Comparison of ENCODE assay signal across 27 mouse cellular contexts in genomic region chr12:16730196-16730595, GRCm38 (mm10).
A peak's percentile ranks its signal among the peaks of the same experiment; 100 is the strongest.
DNase-seq lines count a peak whose midpoint lies in the region; ATAC-seq and TF ChIP-seq lines count a peak whose summit lies in the region.
"Had no signal": no experiment of that assay in that cellular context is flagged by ENCODE, and none has a peak within 500 bp of the region (broad histone marks: within the 10 kb centered on the region; RNA-seq: fewer than 3 reads in every experiment).

No protein-coding gene starts in this region.

- H3K4me2 ChIP-seq in intestine, embryonic 16.5 days (ENCODE audit: low read depth, low read length), result no peak overlapping the region
- H3K4me2 ChIP-seq in intestine, postnatal 0 days (replicated peaks; ENCODE audit: low read depth), result no peak overlapping the region
- H3K4me2 ChIP-seq in midbrain, embryonic 11.5 days, result no peak overlapping the region
- H3K4me2 ChIP-seq: embryonic facial prominence, embryonic 12.5 days; forebrain, embryonic 15.5 days; hindbrain, embryonic 15.5 days; liver, embryonic 12.5 days; midbrain, embryonic 13.5 days; neural tube, embryonic 13.5 days; stomach, embryonic 15.5 days had no signal

- H3K4me1 ChIP-seq in intestine, embryonic 16.5 days (ENCODE audit: control insufficient read depth, insufficient read depth, low read length), result peaks cover 30% of the 10 kb centered on the region
- peaks cover 3% of the 10 kb centered on the region; the same call in 1 of the 2 replicates for H3K4me1 ChIP-seq in intestine, postnatal 0 days (replicated peaks; ENCODE audit: control insufficient read depth, insufficient read depth, low read length)
- H3K4me1 ChIP-seq in midbrain, embryonic 10.5 days, result peaks cover 48% of the 10 kb centered on the region
- peaks cover 9% of the 10 kb centered on the region; the same call in 1 of the 2 replicates for H3K4me1 ChIP-seq in midbrain, embryonic 11.5 days (ENCODE audit: control insufficient read depth, insufficient read depth, low read length)
- H3K4me1 ChIP-seq: forebrain, embryonic 15.5 days; liver, embryonic 12.5 days had no signal

- TF ChIP-seq CTCF in intestine, postnatal 0 days (IDR thresholded peaks at IDR 0.05; ENCODE audit: low read depth), result no peak

- no peaks in the 10 kb centered on the region for H3K27me3 ChIP-seq in intestine, embryonic 16.5 days (replicated peaks; ENCODE audit: control insufficient read depth, insufficient read depth, low read length)
- H3K27me3 ChIP-seq in intestine, postnatal 0 days (replicated peaks; ENCODE audit: control insufficient read depth, insufficient read depth, low read length), result no peaks in the 10 kb centered on the region
- peaks cover 4% of the 10 kb centered on the region; the same call in 1 of the 2 replicates for H3K27me3 ChIP-seq in midbrain, embryonic 10.5 days (ENCODE audit: low read depth, poor library complexity, severe bottlenecking)
- no peaks in the 10 kb centered on the region for H3K27me3 ChIP-seq in midbrain, embryonic 11.5 days (ENCODE audit: control insufficient read depth, insufficient read depth, low read length)
- H3K27me3 ChIP-seq: embryonic facial prominence, embryonic 12.5 days; forebrain, embryonic 15.5 days; hindbrain, embryonic 15.5 days; liver, embryonic 12.5 days; midbrain, embryonic 13.5 days; neural tube, embryonic 13.5 days; stomach, embryonic 15.5 days had no signal

- no peak for ATAC-seq in intestine, embryonic 16.5 days
- ATAC-seq in intestine, postnatal 0 days, result no peak
- no peak for ATAC-seq in midbrain, embryonic 11.5 days (ENCODE audit: low FRiP score)
- ATAC-seq: CD4-positive, CD25-positive, alpha-beta regulatory T cell, adult 4 months; inflammation-experienced regulatory T-cells, adult 6 months; liver, embryonic 12.5 days; liver, postnatal 0 days; midbrain, embryonic 13.5 days had no signal

- WGBS in intestine, embryonic 16.5 days, result 89% methylated on average over 11 of the region's 11 CpGs
- whole genome bisulfite sequencing in intestine, postnatal 0 days, result 91% methylated on average over 11 of the region's 11 CpGs
- WGBS in midbrain, embryonic 10.5 days, result 90% methylated on average over 11 of the region's 11 CpGs
- 83% methylated on average over 11 of the region's 11 CpGs for WGBS in midbrain, embryonic 11.5 days

- intact Hi-C loops in left cerebral cortex, postnatal 14 days (cut with DNase I), result no loop called here

- H3K9ac ChIP-seq in intestine, embryonic 16.5 days (ENCODE audit: low read depth, low read length), result no peak overlapping the region
- H3K9ac ChIP-seq in intestine, postnatal 0 days (ENCODE audit: low read depth, low read length), result no peak overlapping the region
- no peak overlapping the region for H3K9ac ChIP-seq in midbrain, embryonic 11.5 days (ENCODE audit: low read length)
- H3K9ac ChIP-seq: embryonic facial prominence, embryonic 12.5 days; forebrain, embryonic 15.5 days; hindbrain, embryonic 15.5 days; liver, embryonic 12.5 days; liver, postnatal 0 days; midbrain, embryonic 13.5 days; neural tube, embryonic 13.5 days; stomach, embryonic 15.5 days had no signal

- no peaks in the 10 kb centered on the region for H3K36me3 ChIP-seq in intestine, embryonic 16.5 days (ENCODE audit: control insufficient read depth, insufficient read depth, low read length)
- H3K36me3 ChIP-seq in intestine, postnatal 0 days (ENCODE audit: control insufficient read depth, insufficient read depth), result no peaks in the 10 kb centered on the region
- peaks cover 93% of the 10 kb centered on the region for H3K36me3 ChIP-seq in midbrain, embryonic 10.5 days
- peaks cover 2% of the 10 kb centered on the region; the same call in 1 of the 2 replicates for H3K36me3 ChIP-seq in midbrain, embryonic 11.5 days (ENCODE audit: control insufficient read depth, insufficient read depth, low read length)
- H3K36me3 ChIP-seq: embryonic facial prominence, embryonic 12.5 days; forebrain, embryonic 15.5 days; hindbrain, embryonic 15.5 days; liver, embryonic 12.5 days; midbrain, embryonic 13.5 days; neural tube, embryonic 13.5 days; stomach, embryonic 15.5 days had no signal

- no peaks in the 10 kb centered on the region for H3K9me3 ChIP-seq in intestine, embryonic 16.5 days (ENCODE audit: control insufficient read depth, low read length)
- H3K9me3 ChIP-seq in intestine, postnatal 0 days (ENCODE audit: control insufficient read depth), result no peaks in the 10 kb centered on the region
- H3K9me3 ChIP-seq in midbrain, embryonic 10.5 days (replicated peaks), result no peaks in the 10 kb centered on the region
- no peaks in the 10 kb centered on the region for H3K9me3 ChIP-seq in midbrain, embryonic 11.5 days (ENCODE audit: control insufficient read depth, low read length)
- H3K9me3 ChIP-seq: embryonic facial prominence, embryonic 12.5 days; forebrain, embryonic 15.5 days; hindbrain, embryonic 10.5 days; hindbrain, embryonic 15.5 days; liver, embryonic 12.5 days; midbrain, embryonic 13.5 days; neural tube, embryonic 13.5 days; stomach, embryonic 15.5 days had no signal

- no peak for DNase-seq in midbrain, embryonic 10.5 days (ENCODE audit: low spot score)
- DNase-seq in midbrain, embryonic 11.5 days (ENCODE audit: low spot score, missing footprints), result no peak
- DNase-seq in adrenal gland, postnatal 25 days, result peak; percentile 64
- DNase-seq in left cerebral cortex, postnatal 14 days (ENCODE audit: low spot score in 2 of 2), result no peak
- no peak for DNase-seq in cerebellum, postnatal 10 days
- DNase-seq: cerebellum, adult 8-10 months; cerebellum, postnatal 36 days; heart, adult 2 months; heart, postnatal 14 days; kidney, adult 2 months; layer of hippocampus, adult 9-11 months; liver, postnatal 0 days; lung, postnatal 36 days; retina, postnatal 1 day; right cerebral cortex, postnatal 14 days had no signal

- no peak overlapping the region for H3K4me3 ChIP-seq in intestine, embryonic 16.5 days (ENCODE audit: low read length)
- no peak overlapping the region for H3K4me3 ChIP-seq in intestine, postnatal 0 days (ENCODE audit: low read depth, low read length)
- H3K4me3 ChIP-seq in midbrain, embryonic 10.5 days, result no peak overlapping the region
- no peak overlapping the region for H3K4me3 ChIP-seq in midbrain, embryonic 11.5 days (ENCODE audit: low read depth, low read length)
- H3K4me3 ChIP-seq: embryonic facial prominence, embryonic 12.5 days; forebrain, embryonic 15.5 days; heart, adult 2 months; hindbrain, embryonic 10.5 days; hindbrain, embryonic 15.5 days; liver, embryonic 12.5 days; midbrain, embryonic 13.5 days; neural tube, embryonic 13.5 days; stomach, embryonic 15.5 days had no signal

- peak overlapping the region; percentile 85; the same call in 1 of the 2 replicates for H3K27ac ChIP-seq in intestine, embryonic 16.5 days (ENCODE audit: low read length)
- no peak overlapping the region for H3K27ac ChIP-seq in intestine, postnatal 0 days (ENCODE audit: low read depth, low read length)
- H3K27ac ChIP-seq in midbrain, embryonic 10.5 days (replicated peaks), result peak overlapping the region; percentile 43
- no peak overlapping the region for H3K27ac ChIP-seq in midbrain, embryonic 11.5 days (ENCODE audit: low read depth, low read length)
- H3K27ac ChIP-seq: embryonic facial prominence, embryonic 12.5 days; forebrain, embryonic 15.5 days; heart, adult 2 months; hindbrain, embryonic 15.5 days; liver, embryonic 12.5 days; midbrain, embryonic 13.5 days; neural tube, embryonic 13.5 days had no signal

Comparison
In these comparisons a context has a peak if more than half of its experiments do, and no peak if none do; other contexts are left out.
1. H3K27ac ChIP-seq: peak in intestine, embryonic 16.5 days (single experiment) and midbrain, embryonic 10.5 days (single experiment); none in intestine, postnatal 0 days (single experiment) and midbrain, embryonic 11.5 days (single experiment).